Mouse (Mus musculus) right cerebral cortex, postnatal 25 days (tissue): Measurements from ENCODE around the gene Snrpb2.

Experiments used
- DNase-seq: peaks from one replicate; pipeline ENCODE4 v3.0.0; 2022

Gene Snrpb2

GRCm38 (mm10) chr2:143062812-143063792 lies at the start of gene Snrpb2:
Gene Snrpb2, plus strand, starts transcription at chr2:143063039.
- peak; percentile 87 for DNase-seq

- DNase-seq: no peak
Measured at GRCm38 (mm10) chr2:143013057-143013456, 49.8 kb upstream of the Snrpb2 start.

GRCm38 (mm10) chr2:143018084-143018483 lies 44.8 kb upstream of the Snrpb2 start:
- DNase-seq: no peak

GRCm38 (mm10) chr2:143018591-143019130 lies 44.2 kb upstream of the Snrpb2 start:
- DNase-seq: no peak

- DNase-seq: no peak
Measured at GRCm38 (mm10) chr2:143019727-143020126, 43.1 kb upstream of the Snrpb2 start.

- no peak for DNase-seq
Measured at GRCm38 (mm10) chr2:143023331-143023730, 39.5 kb upstream of the Snrpb2 start.

GRCm38 (mm10) chr2:143024226-143024625 lies 38.6 kb upstream of the Snrpb2 start:
- DNase-seq: no peak

GRCm38 (mm10) chr2:143031283-143031682 lies 31.6 kb upstream of the Snrpb2 start:
- DNase-seq: no peak

- no peak for DNase-seq
Measured at GRCm38 (mm10) chr2:143032378-143033255, 30.2 kb upstream of the Snrpb2 start.

GRCm38 (mm10) chr2:143034350-143035085 lies 28.3 kb upstream of the Snrpb2 start:
- DNase-seq: no peak

GRCm38 (mm10) chr2:143035086-143035593 lies 27.7 kb upstream of the Snrpb2 start:
- peak; percentile 31 for DNase-seq

- DNase-seq: no peak
Measured at GRCm38 (mm10) chr2:143041596-143041995, 21.2 kb upstream of the Snrpb2 start.

GRCm38 (mm10) chr2:143055251-143055650 lies 7.6 kb upstream of the Snrpb2 start:
- no peak for DNase-seq

GRCm38 (mm10) chr2:143056736-143057135 lies 6.1 kb upstream of the Snrpb2 start:
- no peak for DNase-seq

GRCm38 (mm10) chr2:143062432-143062811 lies 417 bp upstream of the Snrpb2 start:
- DNase-seq: no peak

GRCm38 (mm10) chr2:143065914-143066313 lies 3.1 kb downstream of the Snrpb2 start:
- DNase-seq: no peak

GRCm38 (mm10) chr2:143078198-143078851 lies 15.5 kb downstream of the Snrpb2 start, which contains the start of gene Otor:
Gene Otor, plus strand, starts transcription at chr2:143078473.
- no peak for DNase-seq

GRCm38 (mm10) chr2:143081693-143082092 lies 18.9 kb downstream of the Snrpb2 start:
- DNase-seq: no peak

GRCm38 (mm10) chr2:143084852-143085397 lies 22.1 kb downstream of the Snrpb2 start:
- DNase-seq: no peak

- no peak for DNase-seq
Measured at GRCm38 (mm10) chr2:143089866-143090265, 27.0 kb downstream of the Snrpb2 start.

- DNase-seq: peak; percentile 80
Measured at GRCm38 (mm10) chr2:143093726-143094125, 30.9 kb downstream of the Snrpb2 start.
